Mouse (Mus musculus): ENCODE results near the gene Fam131a.

DNA sequence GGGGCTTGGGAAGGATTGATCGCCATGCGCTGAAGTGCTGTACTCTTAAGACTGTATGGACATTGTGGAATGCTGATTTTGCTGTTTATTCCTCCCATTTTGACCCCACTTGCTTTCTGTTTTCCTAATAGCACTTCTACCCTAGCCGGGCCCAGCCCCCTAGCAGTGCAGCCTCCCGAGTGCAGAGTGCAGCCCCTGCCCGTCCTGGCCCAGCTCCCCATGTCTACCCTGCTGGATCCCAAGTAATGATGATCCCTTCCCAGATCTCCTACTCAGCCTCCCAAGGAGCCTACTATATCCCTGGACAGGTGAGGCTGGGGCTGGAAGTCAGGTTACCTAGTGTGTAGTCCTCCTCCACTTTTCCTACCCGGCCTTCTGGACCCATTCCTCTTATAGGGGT lies 17.8 kb upstream of the Fam131a start:
- TF ChIP-seq MXI1 (IDR thresholded peaks at IDR 0.05; ENCODE audit: low read depth, low read length) = no peak
- no peak for TF ChIP-seq E2F4 (IDR thresholded peaks at IDR 0.05; ENCODE audit: borderline replicate concordance, low read depth, low read length)
- no peak for TF ChIP-seq MAFK (IDR thresholded peaks at IDR 0.05; ENCODE audit: borderline replicate concordance, low read depth, low read length)
- TF ChIP-seq CTCF (IDR thresholded peaks at IDR 0.05 in 2 of 3, conservative IDR thresholded peaks at IDR 0.05 in 1 of 3; ENCODE audit: control insufficient read depth in 1 of 3, insufficient read depth in 1 of 3, low read depth in 2 of 3, low read length in 3 of 3, poor library complexity in 1 of 3, severe bottlenecking in 1 of 3) = no peak
- TF ChIP-seq UBTF (IDR thresholded peaks at IDR 0.05; ENCODE audit: borderline replicate concordance, insufficient read depth, low read depth, low read length) = no peak
- TF ChIP-seq POLR2A (IDR thresholded peaks at IDR 0.05; ENCODE audit: control insufficient read depth in 1 of 2, insufficient read depth in 1 of 2, low read depth in 1 of 2, low read length in 2 of 2, poor library complexity in 1 of 2) = no peak
- no peak for TF ChIP-seq NELFE (IDR thresholded peaks at IDR 0.05; ENCODE audit: low read depth, low read length)
- TF ChIP-seq EP300 (IDR thresholded peaks at IDR 0.05; ENCODE audit: low read depth in 1 of 2, low read length in 2 of 2) = no peak
- no peak for TF ChIP-seq ZKSCAN1 (IDR thresholded peaks at IDR 0.05; ENCODE audit: low read depth, low read length)
- no peak for TF ChIP-seq SMC3 (IDR thresholded peaks at IDR 0.05; ENCODE audit: low read depth, low read length)

Data from MEL (cell line).